Mouse (Mus musculus) midbrain, embryonic 12.5 days (tissue): ENCODE data around the gene Gm7073. TPM values are rescaled to one million over a fixed set of nuclear protein-coding genes. Genes with fewer than 3 reads are reported as not detected.
A peak's percentile ranks its signal among the peaks of the same experiment; 100 is the strongest.

Experiments
- ATAC-seq: fragments of 200-750 bp; cut with Nextera tagmentation; 2 replicates; pipeline ENCODE4 v1.8.0; 2017; ENCODE audit warnings: low read depth, moderate TSS enrichment, moderate library complexity; ENCODE audit not compliant: low FRiP score
- H3K27ac ChIP-seq: fragments of 300-500 bp; sonication (generic); replicated peaks from 2 replicates; pipeline ENCODE4 v1.5.1; 2016; ENCODE audit warnings: mild to moderate bottlenecking
- H3K27me3 ChIP-seq: fragments of 300-500 bp; sonication (generic); 2 replicates; pipeline ENCODE4 v1.6.1; 2016; ENCODE audit warnings: mild to moderate bottlenecking
- H3K36me3 ChIP-seq: fragments of 300-500 bp; sonication (generic); 2 replicates; pipeline ENCODE4 v1.6.1; 2016
- H3K4me1 ChIP-seq: fragments of 300-500 bp; sonication (generic); 2 replicates; pipeline ENCODE4 v1.6.1; 2016
- H3K4me2 ChIP-seq: fragments of 300-500 bp; sonication (generic); replicated peaks from 2 replicates; pipeline ENCODE4 v1.6.1; 2016; ENCODE audit warnings: mild to moderate bottlenecking, moderate library complexity
- H3K4me3 ChIP-seq: fragments of 300-500 bp; sonication (generic); 2 replicates; pipeline ENCODE4 v1.5.1; 2016; ENCODE audit warnings: mild to moderate bottlenecking
- H3K9ac ChIP-seq: fragments of 300-500 bp; sonication (generic); replicated peaks from 2 replicates; pipeline ENCODE4 v1.6.1; 2016; ENCODE audit warnings: mild to moderate bottlenecking, moderate library complexity
- H3K9me3 ChIP-seq: fragments of 300-500 bp; sonication (generic); 2 replicates; pipeline ENCODE4 v1.6.1; 2016; ENCODE audit warnings: mild to moderate bottlenecking
- WGBS: fragments of 180-500 bp; shearing (Covaris S2); methylation state at CpG from one replicate; pipeline ENCODE4 v1.1.7; 2016; 5-methylcytosine and 5-hydroxymethylcytosine counted together
- polyA plus RNA-seq: library from polyadenylated mRNA; unstranded; fragments of >200 nt; fragmentation: Nextera tagmentation; extraction: Ambion mirVana; gene quantifications from 2 replicates; pipeline ENCODE4 v1.2.1, GENCODE M21; 2016

Gene Gm7073
- not detected in 2 replicates for polyA plus RNA-seq

DNA sequence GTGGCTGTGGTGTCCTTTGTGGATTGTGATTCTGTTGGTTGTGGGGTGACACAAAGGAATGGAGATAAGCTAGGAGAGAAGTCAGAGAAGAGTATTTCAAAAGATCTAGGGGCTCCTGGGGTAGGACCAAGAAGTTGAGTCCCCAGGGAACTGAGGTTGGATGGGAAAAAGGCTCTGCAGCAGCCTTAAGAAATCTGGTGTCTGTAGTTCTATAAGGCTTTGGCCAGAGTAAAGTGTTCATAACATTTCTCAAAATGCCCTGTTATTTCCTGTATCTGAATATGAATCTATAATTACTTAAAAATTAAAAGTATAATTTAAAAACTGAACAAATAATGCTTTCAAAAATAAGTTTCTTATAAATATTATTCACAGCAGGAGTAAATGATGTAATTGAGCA lies at the start of gene Gm7073:
Gene Gm7073, minus strand, starts transcription at position 101 of the 400 bp plus-strand sequence.
- no peak for ATAC-seq
- H3K27me3 ChIP-seq, result no peaks in the 10 kb centered on the region
- no peaks in the 10 kb centered on the region for H3K36me3 ChIP-seq

DNA sequence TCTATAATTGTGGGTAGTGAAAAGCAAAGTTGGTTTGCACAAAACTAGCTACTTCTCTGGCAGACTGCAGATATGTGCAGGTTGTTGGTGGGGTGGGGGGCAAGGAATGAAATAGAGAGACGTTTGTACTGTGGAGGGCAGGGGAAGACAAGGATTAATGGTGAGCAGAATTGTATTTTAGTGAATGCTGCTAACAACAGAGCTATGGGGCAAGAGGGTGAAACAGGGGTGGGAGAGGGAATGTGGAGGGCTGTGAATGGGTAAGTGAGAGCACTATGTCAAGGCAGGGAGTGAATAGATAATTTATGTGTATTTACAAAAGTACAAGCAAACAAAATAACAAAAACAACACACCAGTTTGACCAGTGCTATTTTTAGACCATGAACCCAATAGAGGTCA lies 31.5 kb upstream of the Gm7073 start:
- 15% methylated on average over 1 of the region's 1 CpGs for WGBS
- Histone ChIP-seq H3K36me3 (no peaks in the 10 kb centered on the region), H3K4me1 (no peaks in the 10 kb centered on the region), H3K27me3 (no peaks in the 10 kb centered on the region), H3K9me3 (no peaks in the 10 kb centered on the region), H3K27ac (no peak overlapping the region; the same call in 1 of the 2 replicates), H3K4me2 (no peak overlapping the region), H3K4me3 (no peak overlapping the region), H3K9ac (no peak overlapping the region)
- ATAC-seq, result peak; percentile 38; the same call in 1 of the 2 replicates

More for the DNA sequence above, at the start of gene Gm7073:
- H3K4me2 ChIP-seq, result no peak within 1 kb of the TSS
- H3K4me3 ChIP-seq, result no peak within 1 kb of the TSS
- 0 out of 2 replicates have a peak, but pooled peaks cover 2% of the 10 kb centered on the region for H3K4me1 ChIP-seq
- H3K9me3 ChIP-seq, result no peaks in the 10 kb centered on the region
- H3K9ac ChIP-seq, result no peak within 1 kb of the TSS
- H3K27ac ChIP-seq, result no peak within 1 kb of the TSS

DNA sequence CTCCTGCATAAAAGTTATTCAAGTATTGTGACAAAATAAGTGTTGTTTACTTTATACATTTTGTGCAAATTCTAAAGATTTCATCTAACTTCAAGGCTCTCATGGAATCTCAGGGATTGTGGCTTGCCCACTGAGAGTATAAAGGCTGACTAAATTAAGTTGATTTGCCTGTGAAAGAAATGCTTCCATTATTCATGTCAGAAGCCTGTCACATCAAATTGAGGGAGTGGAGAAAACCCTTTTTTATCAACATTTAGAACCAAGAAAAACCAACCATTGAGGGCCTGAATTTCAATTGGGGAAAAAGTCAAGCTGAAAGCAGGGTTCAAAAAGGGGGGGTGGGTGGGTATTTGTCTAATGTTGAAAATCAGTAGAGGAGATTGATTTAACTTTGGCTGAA lies 30.0 kb upstream of the Gm7073 start:
- peak; percentile 71; the same call in 1 of the 2 replicates for ATAC-seq
- Histone ChIP-seq H3K4me2 (no peak overlapping the region), H3K27me3 (no peaks in the 10 kb centered on the region), H3K9me3 (no peaks in the 10 kb centered on the region), H3K36me3 (no peaks in the 10 kb centered on the region), H3K9ac (no peak overlapping the region), H3K4me1 (no peaks in the 10 kb centered on the region), H3K27ac (no peak overlapping the region), H3K4me3 (no peak overlapping the region)

DNA sequence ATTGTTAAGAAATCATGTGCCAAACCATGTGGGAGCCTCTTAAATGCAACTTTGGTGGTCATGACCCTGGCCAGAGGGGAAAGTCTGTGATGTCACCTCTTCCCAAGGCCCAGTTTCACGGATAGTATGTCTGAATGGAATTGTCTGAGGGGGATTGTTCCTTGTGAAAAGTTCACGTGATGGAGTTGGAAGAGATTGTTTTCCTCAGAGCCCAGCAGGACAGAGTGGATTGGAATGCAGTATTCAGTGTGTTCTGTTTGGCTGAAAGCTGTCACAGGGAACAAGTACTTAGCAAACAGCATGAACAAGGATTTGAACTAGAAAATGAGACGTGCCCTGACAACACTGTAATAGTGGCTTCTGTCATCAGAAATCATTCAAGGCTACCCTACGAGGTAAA lies 16.2 kb upstream of the Gm7073 start:
- no peak overlapping the region for H3K9ac ChIP-seq
- H3K4me3 ChIP-seq, result no peak overlapping the region
- 33% methylated on average over 4 of the region's 4 CpGs for WGBS
- no peaks in the 10 kb centered on the region for H3K36me3 ChIP-seq
- 0 out of 2 replicates have a peak, but pooled peaks cover 3% of the 10 kb centered on the region for H3K9me3 ChIP-seq
- peak; percentile 66; the same call in 1 of the 2 replicates for ATAC-seq
- peaks cover 5% of the 10 kb centered on the region; the same call in 1 of the 2 replicates for H3K4me1 ChIP-seq
- H3K4me2 ChIP-seq, result no peak overlapping the region
- no peak overlapping the region for H3K27ac ChIP-seq
- H3K27me3 ChIP-seq, result no peaks in the 10 kb centered on the region

DNA sequence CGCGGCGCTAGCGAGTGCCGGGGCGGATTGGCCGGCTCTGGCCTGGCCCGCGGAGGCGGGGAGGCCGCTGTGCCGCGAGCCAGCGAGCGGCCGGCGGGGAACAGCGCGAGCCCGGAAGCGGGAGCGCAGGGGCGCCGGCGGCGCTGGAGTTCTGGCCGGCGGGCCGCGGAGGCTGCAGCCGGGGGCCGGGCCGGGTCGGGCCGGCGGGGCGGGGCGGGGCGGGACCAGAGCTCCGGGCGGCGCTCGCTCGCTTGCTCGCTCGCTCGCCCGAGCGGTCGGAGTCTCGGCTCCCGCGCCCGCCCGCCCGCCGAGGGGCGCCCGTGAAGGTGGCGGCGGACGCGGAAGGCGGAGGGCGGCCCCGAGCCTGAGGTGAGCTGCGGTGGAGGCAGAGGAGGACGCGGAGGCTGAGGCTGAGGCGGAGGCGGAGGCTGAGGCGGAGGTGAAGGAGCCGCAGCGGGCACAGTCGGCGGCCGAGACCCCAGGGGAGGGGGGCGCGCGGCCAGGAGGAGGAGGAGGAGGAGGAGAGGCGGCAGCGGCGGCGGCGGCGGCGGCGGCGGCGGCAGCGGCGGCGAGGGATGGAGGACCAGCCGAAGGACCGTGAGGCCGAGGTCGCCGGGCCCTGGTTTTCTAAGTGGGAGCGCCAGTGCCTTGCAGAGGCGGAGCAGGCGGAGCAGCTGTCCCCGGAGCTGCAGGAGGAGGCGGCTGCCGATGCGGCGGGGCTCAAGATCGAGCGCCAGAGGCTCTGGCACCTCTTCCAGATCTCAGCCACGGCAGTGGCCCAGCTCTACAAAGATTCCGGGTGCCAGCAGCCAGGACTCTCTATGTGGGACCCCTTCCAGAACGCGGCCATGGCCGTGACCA lies 8.6 kb upstream of the Gm7073 start:
- H3K36me3 ChIP-seq, result no peaks in the 10 kb centered on the region
- 0 out of 2 replicates have a peak, but pooled peaks cover 2% of the 10 kb centered on the region for H3K4me1 ChIP-seq
- ATAC-seq, result peak; percentile 81
- H3K4me2 ChIP-seq, result peak overlapping the region; percentile 55
- no peaks in the 10 kb centered on the region for H3K27me3 ChIP-seq
- 0 out of 2 replicates have a peak, but pooled peaks cover 3% of the 10 kb centered on the region for H3K9me3 ChIP-seq
- H3K27ac ChIP-seq, result peak overlapping the region; percentile 88
- WGBS, result 30% methylated on average over 73 of the region's 113 CpGs
- H3K4me3 ChIP-seq, result peak overlapping the region; percentile 60
- peak overlapping the region; percentile 75 for H3K9ac ChIP-seq

DNA sequence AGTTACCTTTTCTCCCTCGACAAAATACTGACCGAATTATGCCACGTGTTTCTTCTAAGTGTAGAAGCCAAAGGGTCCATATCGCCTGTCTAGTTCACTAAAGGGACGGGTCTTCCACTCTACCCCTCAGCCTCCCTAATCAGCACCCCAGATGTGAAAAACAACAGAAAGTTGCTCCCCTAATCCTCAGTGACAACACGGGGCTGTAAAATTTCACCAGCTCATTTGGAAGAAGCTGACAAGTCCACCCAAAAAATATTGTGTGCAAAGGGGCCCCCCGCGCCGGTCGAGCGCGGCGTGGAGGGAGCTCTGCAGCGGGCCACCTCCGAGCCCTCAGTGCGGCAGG lies 8.0 kb upstream of the Gm7073 start:
- 0 out of 2 replicates have a peak, but pooled peaks cover 3% of the 10 kb centered on the region for H3K9me3 ChIP-seq
- no peaks in the 10 kb centered on the region for H3K27me3 ChIP-seq
- peak overlapping the region; percentile 55 for H3K4me2 ChIP-seq
- peak overlapping the region; percentile 88 for H3K27ac ChIP-seq
- peak overlapping the region; percentile 60 for H3K4me3 ChIP-seq
- H3K4me1 ChIP-seq, result 0 out of 2 replicates have a peak, but pooled peaks cover 2% of the 10 kb centered on the region
- peak overlapping the region; percentile 75 for H3K9ac ChIP-seq
- WGBS, result 20% methylated on average over 16 of the region's 16 CpGs
- no peaks in the 10 kb centered on the region for H3K36me3 ChIP-seq
- peak; percentile 17; the same call in 1 of the 2 replicates for ATAC-seq

DNA sequence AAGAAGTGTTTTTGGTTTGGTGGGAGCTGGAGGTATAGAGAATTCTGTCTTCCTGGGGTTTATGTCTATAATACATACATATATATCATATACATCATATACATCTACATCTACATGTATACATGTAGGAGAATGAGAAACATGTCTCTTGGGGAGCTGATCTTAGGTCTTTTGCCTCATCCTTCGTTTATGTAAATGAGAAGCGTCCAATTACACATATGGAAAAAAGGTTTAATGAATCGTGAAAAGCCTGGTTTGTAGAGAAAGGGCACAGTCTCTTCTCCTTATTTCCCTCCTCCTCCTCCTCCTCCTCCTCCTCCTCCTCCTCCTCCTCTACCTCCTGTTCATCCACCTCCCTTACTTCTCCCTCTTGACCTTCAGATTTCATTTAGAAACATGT lies 6.9 kb upstream of the Gm7073 start:
- Histone ChIP-seq H3K4me1 (0 out of 2 replicates have a peak, but pooled peaks cover 2% of the 10 kb centered on the region), H3K36me3 (no peaks in the 10 kb centered on the region), H3K4me3 (no peak overlapping the region), H3K27ac (no peak overlapping the region), H3K4me2 (no peak overlapping the region), H3K27me3 (no peaks in the 10 kb centered on the region), H3K9me3 (0 out of 2 replicates have a peak, but pooled peaks cover 3% of the 10 kb centered on the region), H3K9ac (no peak overlapping the region)
- ATAC-seq, result no peak
- WGBS, result 30% methylated on average over 3 of the region's 3 CpGs

DNA sequence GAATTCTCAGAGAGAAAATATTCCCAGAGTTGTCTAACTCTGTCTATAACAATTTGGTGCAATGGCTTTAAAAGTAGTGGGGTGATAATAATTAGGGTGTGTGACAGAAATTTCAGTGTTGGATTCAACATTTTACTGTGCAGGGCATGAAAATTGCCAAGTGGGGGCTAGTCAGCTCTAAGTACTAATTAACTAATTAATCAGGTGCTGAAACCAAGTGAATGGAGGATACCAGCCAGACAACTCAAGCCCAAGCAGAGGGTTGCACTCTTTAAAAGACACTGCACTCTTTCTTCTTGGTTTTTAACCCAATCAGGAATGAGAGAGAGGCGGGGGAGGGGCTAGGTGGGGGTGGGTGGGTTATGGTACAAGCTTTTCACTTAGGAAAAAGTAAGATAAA lies 6.4 kb upstream of the Gm7073 start:
- 0 out of 2 replicates have a peak, but pooled peaks cover under 1% of the 10 kb centered on the region for H3K9me3 ChIP-seq
- H3K27me3 ChIP-seq, result no peaks in the 10 kb centered on the region
- ATAC-seq, result no peak
- H3K36me3 ChIP-seq, result no peaks in the 10 kb centered on the region
- no peak overlapping the region for H3K4me2 ChIP-seq
- no peak overlapping the region for H3K4me3 ChIP-seq
- 0 out of 2 replicates have a peak, but pooled peaks cover 2% of the 10 kb centered on the region for H3K4me1 ChIP-seq
- no peak overlapping the region for H3K27ac ChIP-seq
- H3K9ac ChIP-seq, result no peak overlapping the region
- 29% methylated on average over 1 of the region's 1 CpGs for WGBS

DNA sequence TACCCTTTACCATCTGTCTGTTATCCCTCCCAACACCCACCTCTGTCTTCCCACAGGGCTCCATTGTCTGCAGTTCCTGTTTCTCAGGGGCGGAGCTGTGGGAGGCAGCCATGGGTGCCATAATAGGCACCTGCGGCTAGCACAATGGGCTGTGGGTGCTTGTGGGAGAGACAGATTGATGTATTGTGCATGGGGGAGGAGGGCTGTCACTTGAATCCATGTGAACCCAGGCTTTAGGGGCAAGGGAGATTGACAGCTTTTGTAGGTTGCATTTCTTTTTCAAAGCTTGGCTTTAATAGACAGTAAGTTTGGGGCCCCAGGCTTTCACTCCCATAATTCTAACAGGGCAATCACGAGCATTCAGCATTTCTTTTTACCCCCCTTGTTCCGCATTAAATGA lies 5.0 kb upstream of the Gm7073 start:
- 38% methylated on average over 4 of the region's 4 CpGs for WGBS
- no peak overlapping the region for H3K27ac ChIP-seq
- H3K9me3 ChIP-seq, result no peaks in the 10 kb centered on the region
- no peak overlapping the region for H3K4me3 ChIP-seq
- no peak overlapping the region for H3K4me2 ChIP-seq
- no peaks in the 10 kb centered on the region for H3K27me3 ChIP-seq
- H3K9ac ChIP-seq, result no peak overlapping the region
- H3K36me3 ChIP-seq, result no peaks in the 10 kb centered on the region
- ATAC-seq, result peak; percentile 70
- 0 out of 2 replicates have a peak, but pooled peaks cover 2% of the 10 kb centered on the region for H3K4me1 ChIP-seq

DNA sequence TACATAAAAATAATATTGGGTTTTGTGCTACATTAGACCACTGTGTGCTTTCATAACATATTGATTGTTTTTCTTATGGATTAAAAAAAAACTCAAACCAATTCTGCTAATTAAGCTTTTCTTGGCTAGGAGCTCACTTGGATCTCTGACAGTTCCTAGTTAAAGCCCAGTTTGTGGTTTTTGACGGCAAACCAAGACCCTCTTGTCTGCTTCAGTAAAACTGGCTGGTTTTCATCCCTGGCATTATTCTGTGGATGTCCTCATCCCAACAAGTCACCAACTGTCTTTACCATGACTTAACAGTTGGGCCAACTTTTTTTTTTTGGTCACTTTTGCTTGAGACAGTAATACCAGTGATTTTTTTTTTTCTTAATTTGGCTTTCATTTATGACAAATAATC lies 3.9 kb upstream of the Gm7073 start:
- H3K27ac ChIP-seq, result no peak overlapping the region
- no peak overlapping the region for H3K9ac ChIP-seq
- no peak overlapping the region for H3K4me3 ChIP-seq
- H3K9me3 ChIP-seq, result no peaks in the 10 kb centered on the region
- no peak overlapping the region for H3K4me2 ChIP-seq
- H3K36me3 ChIP-seq, result no peaks in the 10 kb centered on the region
- H3K27me3 ChIP-seq, result no peaks in the 10 kb centered on the region
- WGBS, result 19% methylated on average over 1 of the region's 1 CpGs
- ATAC-seq, result no peak
- 0 out of 2 replicates have a peak, but pooled peaks cover 2% of the 10 kb centered on the region for H3K4me1 ChIP-seq

DNA sequence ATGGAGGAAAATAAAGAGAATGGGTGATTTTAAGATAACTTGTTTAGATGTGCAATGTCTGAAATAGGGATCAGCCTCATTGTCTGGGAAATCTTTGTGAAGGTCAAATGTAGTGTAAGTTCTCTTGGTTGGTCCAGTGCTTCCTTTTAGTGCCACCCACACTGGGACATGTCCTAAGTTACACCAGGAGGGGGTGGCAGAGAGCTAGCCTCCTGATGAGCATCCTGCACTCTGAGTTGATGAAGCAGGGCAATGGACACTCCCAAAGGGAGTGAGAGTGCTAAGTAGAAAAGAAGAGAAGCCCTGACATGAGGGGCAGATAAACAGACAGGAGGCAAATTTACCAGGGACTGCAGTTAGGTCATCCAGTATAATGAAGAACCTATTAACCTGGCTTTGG lies 35.1 kb downstream of the Gm7073 start:
- Histone ChIP-seq H3K27me3 (no peaks in the 10 kb centered on the region), H3K36me3 (no peaks in the 10 kb centered on the region), H3K4me1 (no peaks in the 10 kb centered on the region), H3K9me3 (no peaks in the 10 kb centered on the region), H3K4me3 (no peak overlapping the region), H3K27ac (no peak overlapping the region), H3K4me2 (no peak overlapping the region), H3K9ac (no peak overlapping the region)
- peak; percentile 71; the same call in 1 of the 2 replicates for ATAC-seq

DNA sequence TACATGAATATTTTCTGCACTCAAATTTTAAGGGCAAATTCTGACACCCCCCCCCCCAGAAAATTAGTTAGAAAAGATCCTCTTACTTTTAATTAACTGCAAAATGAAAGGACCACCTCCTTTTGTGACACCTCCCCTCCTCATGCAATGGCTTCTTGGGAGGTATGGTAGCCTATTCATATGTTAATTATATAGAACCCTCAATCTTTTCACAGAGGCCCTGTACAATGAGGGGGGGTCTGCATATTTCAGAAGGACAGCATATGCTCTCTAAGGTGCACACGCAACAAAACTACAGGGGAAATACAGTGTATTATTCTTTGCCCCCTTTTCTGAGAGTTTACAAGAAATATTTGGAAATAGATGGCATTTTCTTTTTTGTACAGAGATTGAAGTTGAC lies 41.3 kb downstream of the Gm7073 start:
- ATAC-seq, result no peak
- no peaks in the 10 kb centered on the region for H3K36me3 ChIP-seq
- 31% methylated on average over 1 of the region's 1 CpGs for WGBS
- H3K4me1 ChIP-seq, result no peaks in the 10 kb centered on the region
- H3K9ac ChIP-seq, result no peak overlapping the region
- H3K9me3 ChIP-seq, result no peaks in the 10 kb centered on the region
- H3K4me2 ChIP-seq, result no peak overlapping the region
- no peak overlapping the region for H3K27ac ChIP-seq
- H3K4me3 ChIP-seq, result no peak overlapping the region
- H3K27me3 ChIP-seq, result no peaks in the 10 kb centered on the region
